Mouse (Mus musculus) T-helper 2 cell (primary cell): ENCODE results near the gene Gm21677.
"Not testable (repeated sequence)": the region's sequence is repeated elsewhere in the genome, so short reads cannot be mapped to it uniquely, and the experiment has no call there.

Experiments used
- in situ Hi-C: fragments of 300-600 bp; cut with MboI, MseI; formaldehyde crosslinking; loops from one replicate; pipeline ENCODE4 v1.15.1; 2025; ENCODE audit warnings: high pct_unique_total_duplicates

Gm21677 gene

GRCm38 (mm10) chrY:3306349-3306748, at the start of gene Gm21677:
Gm21677 (minus strand) TSS chrY:3306449.
- in situ Hi-C loops: not testable (repeated sequence)

GRCm38 (mm10) chrY:3345229-3345628, 39.0 kb upstream of the Gm21677 start, which contains the start of gene Gm21693:
Gm21693 (minus strand) TSS chrY:3345329.
- in situ Hi-C loops: not testable (repeated sequence)

- in situ Hi-C loops: not testable (repeated sequence)
Measured at GRCm38 (mm10) chrY:3340661-3341060, 34.4 kb upstream of the Gm21677 start.
